7 mouse cellular contexts compared by ENCODE assay signal in genomic region chr2:113828086-113828942, GRCm38 (mm10). TPM values are rescaled to one million over a fixed set of nuclear protein-coding genes. Genes with fewer than 3 reads are reported as not detected.
A peak's percentile ranks its signal among the peaks of the same experiment; 100 is the strongest.
DNase-seq lines count a peak whose midpoint lies in the region; ATAC-seq and TF ChIP-seq lines count a peak whose summit lies in the region.

No protein-coding gene starts in this region.

- H3K4me3 ChIP-seq in kidney, postnatal 0 days (replicated peaks; ENCODE audit: low read depth, low read length), result peak overlapping the region; percentile 20
- H3K4me3 ChIP-seq in embryonic facial prominence, embryonic 13.5 days, result peak overlapping the region; percentile 31
- H3K4me3 ChIP-seq in hindbrain, embryonic 16.5 days (ENCODE audit: low read length), result peak overlapping the region; percentile 45
- peak overlapping the region; percentile 54 for H3K4me3 ChIP-seq in neural tube, embryonic 13.5 days

- no peak for TF ChIP-seq CTCF in kidney, postnatal 0 days (IDR thresholded peaks at IDR 0.05; ENCODE audit: low read depth)

- ATAC-seq in kidney, postnatal 0 days (replicated peaks; ENCODE audit: low FRiP score, low read depth), result no peak
- no peak; the same call in 1 of the 2 replicates for ATAC-seq in embryonic facial prominence, embryonic 13.5 days (ENCODE audit: insufficient number of reproducible peaks, insufficient read depth, low FRiP score, low TSS enrichment, low read depth)
- ATAC-seq in hindbrain, embryonic 16.5 days, result peak; percentile 95
- peak; percentile 95 for ATAC-seq in neural tube, embryonic 13.5 days (ENCODE audit: low read depth)

- peaks cover 4% of the 10 kb centered on the region; the same call in 1 of the 2 replicates for H3K36me3 ChIP-seq in kidney, postnatal 0 days (ENCODE audit: insufficient read depth, low read length)
- peaks cover 10% of the 10 kb centered on the region for H3K36me3 ChIP-seq in embryonic facial prominence, embryonic 13.5 days
- H3K36me3 ChIP-seq in hindbrain, embryonic 16.5 days (ENCODE audit: control insufficient read depth, insufficient read depth, low read length), result no peaks in the 10 kb centered on the region
- peaks cover 11% of the 10 kb centered on the region; the same call in 1 of the 2 replicates for H3K36me3 ChIP-seq in neural tube, embryonic 13.5 days

- H3K27me3 ChIP-seq in kidney, postnatal 0 days (ENCODE audit: insufficient read depth, low read length), result no peaks in the 10 kb centered on the region
- peaks cover 6% of the 10 kb centered on the region; the same call in 1 of the 2 replicates for H3K27me3 ChIP-seq in embryonic facial prominence, embryonic 13.5 days
- H3K27me3 ChIP-seq in hindbrain, embryonic 16.5 days (replicated peaks; ENCODE audit: control insufficient read depth, insufficient read depth, low read length), result no peaks in the 10 kb centered on the region
- no peaks in the 10 kb centered on the region for H3K27me3 ChIP-seq in neural tube, embryonic 13.5 days

- DNase-seq in kidney, postnatal 0 days (ENCODE audit: low spot score), result no peak
- DNase-seq in kidney, postnatal 25 days, result no peak
- no peak for DNase-seq in gastrocnemius, postnatal 25 days
- DNase-seq in right cerebral cortex, postnatal 14 days, result no peak

- peak overlapping the region; percentile 9; the same call in 1 of the 2 replicates for H3K9ac ChIP-seq in kidney, postnatal 0 days (ENCODE audit: low read depth, low read length)
- peak overlapping the region; percentile 52 for H3K9ac ChIP-seq in embryonic facial prominence, embryonic 13.5 days
- peak overlapping the region; percentile 73 for H3K9ac ChIP-seq in hindbrain, embryonic 16.5 days (ENCODE audit: low read depth, low read length)
- peak overlapping the region; percentile 82 for H3K9ac ChIP-seq in neural tube, embryonic 13.5 days

- H3K9me3 ChIP-seq in kidney, postnatal 0 days (replicated peaks; ENCODE audit: low read length), result no peaks in the 10 kb centered on the region
- H3K9me3 ChIP-seq in embryonic facial prominence, embryonic 13.5 days, result no peaks in the 10 kb centered on the region
- no peaks in the 10 kb centered on the region for H3K9me3 ChIP-seq in hindbrain, embryonic 16.5 days (ENCODE audit: control insufficient read depth, low read length)
- no peaks in the 10 kb centered on the region for H3K9me3 ChIP-seq in neural tube, embryonic 13.5 days

- 0 out of 2 replicates have a peak, but pooled peaks cover 4% of the 10 kb centered on the region for H3K4me1 ChIP-seq in kidney, postnatal 0 days (replicated peaks; ENCODE audit: insufficient read depth, low read length)
- H3K4me1 ChIP-seq in embryonic facial prominence, embryonic 13.5 days, result peaks cover 13% of the 10 kb centered on the region
- H3K4me1 ChIP-seq in hindbrain, embryonic 16.5 days (ENCODE audit: control insufficient read depth, insufficient read depth, low read depth, low read length), result peaks cover 27% of the 10 kb centered on the region
- H3K4me1 ChIP-seq in neural tube, embryonic 13.5 days (replicated peaks), result peaks cover 44% of the 10 kb centered on the region

- H3K27ac ChIP-seq in kidney, postnatal 0 days, result no peak overlapping the region
- no peak overlapping the region for H3K27ac ChIP-seq in embryonic facial prominence, embryonic 13.5 days
- H3K27ac ChIP-seq in hindbrain, embryonic 16.5 days (ENCODE audit: low read depth, low read length), result peak overlapping the region; percentile 91
- peak overlapping the region; percentile 95 for H3K27ac ChIP-seq in neural tube, embryonic 13.5 days (replicated peaks)

- peak overlapping the region; percentile 48 for H3K4me2 ChIP-seq in kidney, postnatal 0 days (ENCODE audit: low read length)
- peak overlapping the region; percentile 57 for H3K4me2 ChIP-seq in embryonic facial prominence, embryonic 13.5 days
- peak overlapping the region; percentile 80 for H3K4me2 ChIP-seq in hindbrain, embryonic 16.5 days (ENCODE audit: low read length)
- peak overlapping the region; percentile 69 for H3K4me2 ChIP-seq in neural tube, embryonic 13.5 days

- WGBS in kidney, postnatal 0 days, result 11% methylated on average over 17 of the region's 17 CpGs
- 18% methylated on average over 17 of the region's 17 CpGs for WGBS in embryonic facial prominence, embryonic 13.5 days
- 3% methylated on average over 17 of the region's 17 CpGs for WGBS in hindbrain, embryonic 16.5 days
- 5% methylated on average over 17 of the region's 17 CpGs for WGBS in neural tube, embryonic 13.5 days

RNA-seq across cellular contexts. Expression of gene Scg5, which starts 0.6 kb away (rescaled TPM):
- 36.9 and 46.2 TPM in 2 replicates for polyA plus RNA-seq in kidney, postnatal 0 days (2015; fragmentation: Nextera tagmentation; extraction: Ambion mirVana)
- 2.7 and 3.8 TPM in 2 replicates for polyA plus RNA-seq in embryonic facial prominence, embryonic 13.5 days (2015; fragmentation: Nextera tagmentation; extraction: Ambion mirVana)
- 228 and 265 TPM in 2 replicates for polyA plus RNA-seq in hindbrain, embryonic 16.5 days (2015; fragmentation: Nextera tagmentation; extraction: Ambion mirVana)
- 164 and 197 TPM in 2 replicates for polyA plus RNA-seq in neural tube, embryonic 13.5 days (2015; fragmentation: Nextera tagmentation; extraction: Ambion mirVana)
- total RNA-seq in gastrocnemius, postnatal 25 days (2021), result under 1 TPM in 1 of 2 experiments, not detected in 1; 0.21 TPM

RNA-seq across cellular contexts. Expression of gene Arhgap11a, which starts 20.1 kb away (rescaled TPM):
- 11.7 and 12.5 TPM in 2 replicates for polyA plus RNA-seq in kidney, postnatal 0 days (2015; fragmentation: Nextera tagmentation; extraction: Ambion mirVana)
- polyA plus RNA-seq in embryonic facial prominence, embryonic 13.5 days (2015; fragmentation: Nextera tagmentation; extraction: Ambion mirVana), result 25.7 and 28.2 TPM in 2 replicates
- 5.2 and 8.0 TPM in 2 replicates for polyA plus RNA-seq in hindbrain, embryonic 16.5 days (2015; fragmentation: Nextera tagmentation; extraction: Ambion mirVana)
- polyA plus RNA-seq in neural tube, embryonic 13.5 days (2015; fragmentation: Nextera tagmentation; extraction: Ambion mirVana), result 7.9 and 12.1 TPM in 2 replicates
- 1 to 10 TPM; 1.4 to 1.6 TPM for total RNA-seq in gastrocnemius, postnatal 25 days (2021)

Comparison
In these comparisons a context has a peak if more than half of its experiments do, and no peak if none do; other contexts are left out.
1. ATAC-seq: peak in hindbrain, embryonic 16.5 days (single experiment) and neural tube, embryonic 13.5 days (single experiment); none in kidney, postnatal 0 days (single experiment) and embryonic facial prominence, embryonic 13.5 days (single experiment).
2. H3K27ac ChIP-seq: peak in hindbrain, embryonic 16.5 days (single experiment) and neural tube, embryonic 13.5 days (single experiment); none in kidney, postnatal 0 days (single experiment) and embryonic facial prominence, embryonic 13.5 days (single experiment).
3. H3K9ac ChIP-seq: peak in every context shown above with its lines; median percentile 82 in neural tube, embryonic 13.5 days; 73 in hindbrain, embryonic 16.5 days; 52 in embryonic facial prominence, embryonic 13.5 days; 9 in kidney, postnatal 0 days.
4. Peak in every context shown above with its lines, with median percentiles within 50 percentile points of each other: H3K4me2 ChIP-seq and H3K4me3 ChIP-seq.